Mouse (Mus musculus) megakaryocyte, embryonic 14.5 days (primary cell): ENCODE measurements around the gene Spaca3.

Experiments used
- FLI1 ChIP-seq: IDR thresholded peaks from 2 replicates; pipeline ENCODE4 v1.6.1; 2012; ENCODE audit warnings: low read length, inconsistent platforms, mixed read lengths
- GATA1 ChIP-seq: IDR thresholded peaks from 3 replicates; pipeline ENCODE4 v1.6.1; 2012; ENCODE audit warnings: mixed read lengths, low read length, inconsistent platforms, borderline replicate concordance

DNA sequence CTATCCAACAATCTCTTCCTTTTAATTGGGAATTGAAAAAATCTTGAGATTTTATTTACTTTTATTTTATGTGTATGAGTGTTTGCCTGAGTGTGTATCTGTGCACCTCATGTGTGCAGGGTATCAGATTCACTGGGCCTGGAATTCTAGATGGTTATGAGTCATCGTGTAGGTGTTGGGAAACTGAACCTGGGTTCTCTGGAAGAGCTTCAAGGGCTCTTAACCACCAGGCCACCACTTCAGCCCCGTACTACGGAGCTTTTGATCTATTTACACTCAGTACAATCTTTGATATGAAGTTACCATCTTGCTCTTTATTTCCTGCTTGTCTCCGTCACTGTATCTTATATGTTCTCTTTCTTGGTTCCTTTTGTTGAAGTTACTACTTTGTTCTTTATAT, 42.4 kb downstream of the Spaca3 start:
- TF ChIP-seq GATA1 (no peak), FLI1 (no peak)
